Mouse (Mus musculus) layer of hippocampus, adult 2 months (tissue): Measurements from ENCODE around the gene Tgfbr1. TPM values are rescaled to one million over a fixed set of nuclear protein-coding genes. Genes with fewer than 3 reads are reported as not detected.

Experiments
- DNase-seq, 2 experiments: peaks; one replicate each; pipeline ENCODE4 v3.0.0; 2022; ENCODE audit warnings: low spot score in 2 of 2
- H3K27ac ChIP-seq: fragments of 200-600 bp; 2 replicates; pipeline ENCODE4 v1.8.1; 2022
- H3K4me3 ChIP-seq: fragments of 200-600 bp; 2 replicates; pipeline ENCODE4 v1.8.1; 2022; ENCODE audit warnings: mild to moderate bottlenecking
- CTCF ChIP-seq: fragments of 200-600 bp; conservative IDR thresholded peaks from 2 replicates; pipeline ENCODE4 v1.8.1; 2022; ENCODE audit warnings: antibody characterized with exemption, mild to moderate bottlenecking, moderate library complexity
- long read RNA-seq, 2 experiments: library from polyadenylated mRNA; stranded (forward); transcript quantifications; one replicate each; pipeline ENCODE4 v2.0.0; 2021; ENCODE audit warnings: borderline mapping rate in 2 of 2
- total RNA-seq, 2 experiments: library from RNA; stranded (reverse); gene quantifications; 2 replicates each; pipeline ENCODE4 v1.2.3; 2021

Gene Tgfbr1
- total RNA-seq: 10 to 100 TPM; 19.9 to 24.4 TPM
- long read RNA-seq, experiment 1, full-length matches to known transcripts: 19 of 22 reads
- long read RNA-seq, experiment 1, partial matches to known transcripts: 1 of 22 reads
- long read RNA-seq, experiment 1, other reads (novel, unspliced or antisense): 2 of 22 reads
- long read RNA-seq, experiment 2, full-length matches to known transcripts: 19 of 29 reads
- long read RNA-seq, experiment 2, partial matches to known transcripts: 2 of 29 reads
- long read RNA-seq, experiment 2, other reads (novel, unspliced or antisense): 8 of 29 reads

DNA sequence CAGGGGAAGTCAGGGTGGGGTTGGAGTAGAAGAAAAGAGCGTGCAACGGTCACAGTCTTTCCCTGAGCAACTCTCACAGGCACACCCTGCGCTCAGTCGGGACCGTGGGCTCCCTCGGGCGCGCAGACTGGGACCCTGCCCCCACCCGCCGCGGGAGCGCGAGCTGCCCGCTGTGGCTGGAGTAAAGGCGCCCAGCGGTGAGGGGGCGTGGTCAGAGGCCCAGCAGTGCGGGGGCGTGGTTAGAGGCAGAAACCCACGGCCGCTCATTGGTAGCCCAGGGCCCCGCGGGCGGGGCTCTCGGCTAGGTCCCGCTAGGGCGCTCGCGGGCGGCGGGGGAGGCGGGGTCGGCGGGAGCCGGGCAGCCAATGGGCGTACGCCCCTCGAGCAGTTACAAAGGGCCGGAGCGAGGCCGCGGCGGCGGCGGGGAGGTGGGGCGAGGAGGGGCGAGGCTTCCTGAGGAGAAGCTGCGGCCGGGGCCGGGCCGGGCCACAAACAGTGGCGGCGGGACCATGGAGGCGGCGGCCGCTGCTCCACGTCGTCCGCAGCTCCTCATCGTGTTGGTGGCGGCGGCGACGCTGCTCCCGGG is at the start of gene Tgfbr1:
Gene Tgfbr1 (plus strand): TSS at position 420 of the 586 bp plus-strand sequence.
- TF ChIP-seq CTCF: no peak
- Histone ChIP-seq H3K4me3 (peak within 1 kb of the TSS; percentile 74), H3K27ac (peak within 1 kb of the TSS; percentile 90)
- peak; percentile 94 for DNase-seq

GRCm38 (mm10) chr4:47303340-47303998 is 49.6 kb upstream of the Tgfbr1 start:
- no peak for DNase-seq
- no peak overlapping the region for H3K4me3 ChIP-seq
- H3K27ac ChIP-seq: peak overlapping the region; percentile 44; the same call in 1 of the 2 replicates
- TF ChIP-seq CTCF: no peak

DNA sequence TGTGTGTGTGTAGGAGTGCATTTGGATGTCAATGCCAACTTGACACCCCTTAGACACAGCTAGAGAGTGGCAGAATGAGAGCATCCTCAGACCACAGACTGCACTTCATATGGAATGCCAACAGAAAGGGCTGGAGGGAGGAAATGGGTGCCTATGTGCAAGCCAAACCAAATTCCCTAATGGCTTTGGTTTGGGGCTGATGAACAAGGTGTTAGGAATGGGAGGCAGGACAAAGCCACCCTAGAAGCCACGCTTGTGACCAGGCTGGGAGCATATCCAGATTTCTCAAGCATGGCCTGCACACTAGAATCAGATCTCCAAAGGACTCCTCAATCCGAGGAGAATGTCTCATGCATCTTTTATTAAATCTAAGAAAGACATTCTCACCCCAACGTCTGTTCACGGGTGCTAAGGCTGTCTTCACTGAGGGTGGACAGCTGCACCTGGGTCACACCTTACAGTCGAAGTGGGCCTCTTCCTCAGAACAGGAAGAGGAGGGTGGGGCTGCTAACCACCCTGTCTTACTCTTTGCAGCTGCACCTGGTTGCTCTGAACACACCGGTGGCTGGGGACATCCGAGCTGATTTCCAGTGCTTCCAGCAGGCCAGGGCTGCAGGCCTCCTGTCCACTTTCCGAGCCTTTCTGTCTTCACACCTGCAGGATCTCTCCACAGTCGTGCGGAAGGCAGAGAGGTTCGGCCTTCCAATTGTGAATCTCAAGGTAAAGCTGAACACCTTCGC is 43.0 kb upstream of the Tgfbr1 start:
- Histone ChIP-seq H3K4me3 (no peak overlapping the region), H3K27ac (no peak overlapping the region)
- DNase-seq: no peak
- TF ChIP-seq CTCF: no peak

- Histone ChIP-seq H3K4me3 (no peak overlapping the region), H3K27ac (no peak overlapping the region)
- no peak for DNase-seq
- TF ChIP-seq CTCF: no peak
Measured at GRCm38 (mm10) chr4:47310812-47311211, 42.2 kb upstream of the Tgfbr1 start.

- no peak for DNase-seq
- no peak for TF ChIP-seq CTCF
- peak overlapping the region; percentile 57; the same call in 1 of the 2 replicates for H3K27ac ChIP-seq
- H3K4me3 ChIP-seq: no peak overlapping the region
Measured at GRCm38 (mm10) chr4:47311467-47311866, 41.6 kb upstream of the Tgfbr1 start.

DNA sequence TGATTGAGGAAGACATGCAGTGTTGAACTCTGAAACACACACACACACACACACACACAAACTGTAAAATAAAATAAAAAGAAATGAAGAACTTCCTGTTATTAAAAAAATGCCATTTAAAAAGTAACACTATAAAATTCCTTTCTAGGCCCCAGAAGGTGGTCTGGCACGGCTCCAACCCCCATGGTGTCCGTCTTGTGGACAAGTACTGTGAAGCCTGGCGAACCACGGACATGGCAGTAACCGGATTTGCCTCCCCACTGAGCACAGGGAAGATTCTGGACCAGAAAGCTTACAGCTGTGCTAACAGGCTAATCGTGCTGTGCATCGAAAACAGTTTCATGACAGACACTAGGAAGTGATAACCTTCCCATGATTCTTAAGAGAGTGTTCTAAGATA is 41.1 kb upstream of the Tgfbr1 start:
- H3K27ac ChIP-seq: peak overlapping the region; percentile 79; the same call in 1 of the 2 replicates
- TF ChIP-seq CTCF: no peak
- DNase-seq: no peak
- H3K4me3 ChIP-seq: no peak overlapping the region

DNA sequence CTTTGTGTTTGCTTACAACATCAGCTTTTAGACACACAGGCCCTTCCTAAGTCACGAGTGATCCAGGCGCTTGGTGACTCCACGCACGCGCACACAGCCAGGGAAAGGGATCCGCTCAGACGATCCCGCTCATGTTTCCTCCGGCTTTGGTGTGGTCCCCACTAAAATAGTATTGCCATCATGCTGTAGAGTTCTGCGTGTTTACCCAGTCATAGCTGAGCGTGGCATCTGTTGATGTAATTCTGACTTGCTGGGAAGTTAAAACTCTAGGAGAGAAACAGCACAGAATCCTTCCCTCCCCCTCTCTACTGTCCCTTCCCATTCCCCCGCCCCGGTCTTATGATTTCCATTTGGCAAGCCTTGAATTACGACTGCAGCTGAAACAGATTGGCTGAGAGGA is 40.3 kb upstream of the Tgfbr1 start:
- Histone ChIP-seq H3K27ac (peak overlapping the region; percentile 79), H3K4me3 (peak overlapping the region; percentile 32)
- peak; percentile 52 to 83 for DNase-seq
- no peak for TF ChIP-seq CTCF

- no peak for TF ChIP-seq CTCF
- H3K27ac ChIP-seq: peak overlapping the region; percentile 3; the same call in 1 of the 2 replicates
Measured at GRCm38 (mm10) chr4:47313710-47314410, 39.2 kb upstream of the Tgfbr1 start.

DNA sequence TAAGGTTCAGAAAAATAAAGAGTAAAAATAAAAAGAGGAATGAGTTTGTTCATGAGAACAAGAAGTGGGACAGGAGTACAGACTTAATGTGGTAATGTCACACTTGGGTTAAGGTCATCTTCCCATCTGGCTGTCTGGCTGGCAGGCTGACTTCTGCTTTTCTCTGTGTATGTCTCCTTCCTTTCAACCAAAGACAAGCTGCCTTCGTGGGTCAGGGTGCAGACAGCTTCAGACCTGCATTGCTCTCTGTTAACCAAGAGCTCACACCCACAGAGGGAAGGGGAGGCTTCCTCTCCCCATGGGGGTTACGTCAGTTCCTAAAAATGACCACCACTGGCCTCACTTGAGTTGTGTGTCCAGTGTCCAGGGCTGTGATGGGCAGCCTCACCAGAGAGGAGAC is 37.6 kb upstream of the Tgfbr1 start:
- DNase-seq: no peak
- no peak for TF ChIP-seq CTCF

More at GRCm38 (mm10) chr4:47313710-47314410, 39.2 kb upstream of the Tgfbr1 start:
- no peak overlapping the region for H3K4me3 ChIP-seq
- DNase-seq: no peak

GRCm38 (mm10) chr4:47316432-47316831 is 36.6 kb upstream of the Tgfbr1 start:
- Histone ChIP-seq H3K27ac (peak overlapping the region; percentile 24), H3K4me3 (no peak overlapping the region)
- DNase-seq: no peak
- TF ChIP-seq CTCF: no peak

More for the DNA sequence above, 37.6 kb upstream of the Tgfbr1 start:
- no peak overlapping the region for H3K4me3 ChIP-seq
- H3K27ac ChIP-seq: peak overlapping the region; percentile 24; the same call in 1 of the 2 replicates

- DNase-seq: no peak
- TF ChIP-seq CTCF: no peak
- Histone ChIP-seq H3K27ac (no peak overlapping the region; the same call in 1 of the 2 replicates), H3K4me3 (no peak overlapping the region)
Measured at GRCm38 (mm10) chr4:47319561-47320321, 33.3 kb upstream of the Tgfbr1 start.
